Mouse (Mus musculus): ENCODE results near the gene Slc35c2. TPM values are rescaled to one million over a fixed set of nuclear protein-coding genes. Genes with fewer than 3 reads are reported as not detected.

The Slc35c2 gene
- polyA plus RNA-seq, 1 experiment from 2014 or later: 60.8 TPM

DNA sequence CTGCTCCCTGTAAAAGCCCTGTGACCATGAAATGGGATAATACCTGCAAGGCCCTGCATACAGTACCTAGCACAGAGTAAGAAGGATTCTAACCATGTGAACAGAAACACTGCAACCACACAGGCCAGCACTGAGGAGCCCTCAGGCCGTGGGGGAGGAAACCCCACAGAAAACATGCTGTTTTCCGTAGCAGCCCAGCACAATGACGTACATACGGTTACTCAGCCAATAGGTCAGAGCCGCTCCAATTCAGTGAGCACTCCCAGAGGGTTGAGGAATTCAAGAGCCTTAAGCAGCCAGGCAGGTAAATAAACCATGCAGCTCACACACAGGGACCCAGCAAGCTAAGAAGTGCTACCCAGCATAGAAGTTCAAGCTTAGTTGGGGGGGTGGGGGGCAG lies 36.3 kb upstream of the Slc35c2 start:
- Histone ChIP-seq H3K9ac (0 out of 2 replicates have a peak overlapping the region, but pooled peaks have one; percentile 13), H3K4me1 (replicated peaks; ENCODE audit: control insufficient read depth, insufficient read depth, low read length) (peaks cover 46% of the 10 kb centered on the region)

DNA sequence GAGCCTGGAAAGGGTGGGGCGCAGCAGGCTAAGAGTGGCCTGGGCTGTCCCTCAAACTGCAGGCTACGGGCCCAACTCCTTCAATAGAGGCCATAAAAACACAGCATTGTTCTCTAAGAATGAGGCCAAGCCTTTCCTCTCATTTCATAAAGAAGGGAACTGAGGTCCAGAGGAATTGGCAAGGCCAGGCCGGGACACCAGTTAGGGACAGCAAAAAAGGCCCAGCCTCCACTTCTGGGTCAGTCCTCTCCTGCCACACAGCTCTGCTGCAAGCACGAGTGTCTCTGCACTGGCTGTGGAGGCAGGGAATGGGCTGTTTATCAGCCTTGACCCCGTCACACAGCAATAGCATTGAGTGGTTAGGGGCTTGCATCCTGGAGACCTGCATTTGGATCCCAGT lies 35.8 kb upstream of the Slc35c2 start:
- no peaks in the 10 kb centered on the region for H3K27me3 ChIP-seq (ENCODE audit: control insufficient read depth, insufficient read depth, low read length)
- H3K4me3 ChIP-seq (replicated peaks; ENCODE audit: low read length): no peak overlapping the region
- peaks cover 48% of the 10 kb centered on the region for H3K4me1 ChIP-seq (replicated peaks; ENCODE audit: control insufficient read depth, insufficient read depth, low read length)
- DNase-seq (ENCODE audit: low spot score): no peak
- H3K4me2 ChIP-seq (replicated peaks): 0 out of 2 replicates have a peak overlapping the region, but pooled peaks have one; percentile 87
- no peak for ATAC-seq (ENCODE audit: low FRiP score)
- H3K27ac ChIP-seq: no peak overlapping the region
- H3K9ac ChIP-seq: 0 out of 2 replicates have a peak overlapping the region, but pooled peaks have one; percentile 13
- 78% methylated on average over 5 of the region's 5 CpGs for WGBS
- no peaks in the 10 kb centered on the region for H3K36me3 ChIP-seq (replicated peaks; ENCODE audit: control insufficient read depth, insufficient read depth)
- no peaks in the 10 kb centered on the region for H3K9me3 ChIP-seq (ENCODE audit: control insufficient read depth, low read length)

More for the DNA sequence above, 36.3 kb upstream of the Slc35c2 start:
- 46% methylated on average over 5 of the region's 5 CpGs for WGBS
- Histone ChIP-seq H3K4me3 (replicated peaks; ENCODE audit: low read length) (no peak overlapping the region), H3K4me2 (replicated peaks) (peak overlapping the region; percentile 87), H3K27me3 (ENCODE audit: control insufficient read depth, insufficient read depth, low read length) (no peaks in the 10 kb centered on the region), H3K9me3 (ENCODE audit: control insufficient read depth, low read length) (no peaks in the 10 kb centered on the region), H3K27ac (no peak overlapping the region), H3K36me3 (replicated peaks; ENCODE audit: control insufficient read depth, insufficient read depth) (no peaks in the 10 kb centered on the region)
- no peak for ATAC-seq (ENCODE audit: low FRiP score)
- no peak for DNase-seq (ENCODE audit: low spot score)

DNA sequence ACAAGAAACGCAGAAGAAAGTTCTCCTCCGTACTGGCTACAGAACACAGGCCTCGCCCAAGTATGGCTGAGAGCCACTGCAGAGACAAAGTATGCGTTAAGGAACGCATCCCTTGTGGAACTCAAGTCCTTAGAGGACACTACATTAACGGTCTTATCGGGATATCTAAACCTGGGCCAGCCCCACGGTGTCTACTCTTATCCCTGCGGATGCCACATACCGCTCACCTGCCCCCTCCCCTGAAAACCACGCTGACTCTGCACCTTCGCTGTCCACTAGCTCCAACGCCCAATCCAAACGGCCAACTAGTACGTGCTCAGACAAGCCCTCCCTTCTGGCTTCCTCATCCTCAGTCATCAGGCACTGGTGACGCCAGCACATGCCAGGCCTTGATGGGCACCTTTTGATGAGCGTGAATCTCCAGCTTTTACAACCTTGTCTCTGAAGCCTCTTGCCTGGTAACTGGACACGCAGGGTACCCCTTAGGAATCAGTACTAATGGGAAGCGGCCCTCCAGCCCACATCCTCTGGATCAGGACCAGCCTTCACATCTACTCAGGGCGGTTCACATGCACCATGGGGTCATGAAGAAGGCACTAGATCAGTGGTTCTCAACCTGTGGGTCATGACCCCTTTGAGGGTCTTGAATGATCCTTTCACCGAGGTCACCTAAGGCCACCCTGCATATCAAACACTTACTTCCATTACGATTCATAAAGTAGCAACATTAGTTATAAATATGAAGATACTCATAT lies 34.5 kb upstream of the Slc35c2 start:
- ATAC-seq (ENCODE audit: low FRiP score) (no peak), DNase-seq (ENCODE audit: low spot score) (no peak)
- no peak overlapping the region for H3K4me2 ChIP-seq (replicated peaks)
- H3K27me3 ChIP-seq (ENCODE audit: control insufficient read depth, insufficient read depth, low read length): no peaks in the 10 kb centered on the region
- no peak overlapping the region for H3K9ac ChIP-seq
- H3K4me3 ChIP-seq (replicated peaks; ENCODE audit: low read length): no peak overlapping the region
- H3K36me3 ChIP-seq (replicated peaks; ENCODE audit: control insufficient read depth, insufficient read depth): no peaks in the 10 kb centered on the region
- H3K27ac ChIP-seq: no peak overlapping the region
- 89% methylated on average over 22 of the region's 22 CpGs for WGBS
- no peaks in the 10 kb centered on the region for H3K9me3 ChIP-seq (ENCODE audit: control insufficient read depth, low read length)
- H3K4me1 ChIP-seq (replicated peaks; ENCODE audit: control insufficient read depth, insufficient read depth, low read length): peaks cover 51% of the 10 kb centered on the region

DNA sequence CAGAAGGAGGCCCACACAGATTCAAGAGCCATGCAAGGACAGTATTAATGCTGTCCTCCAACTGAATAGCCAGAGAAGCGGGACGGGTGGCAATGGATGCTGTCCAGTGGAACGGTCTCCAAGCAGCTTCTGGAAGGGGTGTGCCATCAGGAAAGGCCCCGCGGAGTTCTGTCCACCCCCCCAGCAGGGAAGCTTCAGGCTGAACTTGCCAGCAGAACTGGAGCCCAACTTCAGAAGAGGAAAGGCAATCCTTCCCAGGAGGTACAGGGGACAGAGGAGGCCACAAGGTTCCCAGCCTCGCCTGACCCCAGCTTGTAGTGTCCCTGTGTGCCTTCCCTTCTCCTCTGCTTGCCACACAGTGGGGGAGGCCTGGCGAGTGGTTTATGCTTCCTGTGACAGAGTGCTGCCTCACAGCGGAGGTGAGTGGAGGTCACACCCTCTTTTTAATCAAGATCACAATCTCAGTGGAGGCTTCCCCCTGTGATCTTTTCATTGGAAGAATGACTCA lies 33.8 kb upstream of the Slc35c2 start:
- 47% methylated on average over 8 of the region's 8 CpGs for WGBS
- Histone ChIP-seq H3K4me1 (replicated peaks; ENCODE audit: control insufficient read depth, insufficient read depth, low read length) (peaks cover 55% of the 10 kb centered on the region), H3K27me3 (ENCODE audit: control insufficient read depth, insufficient read depth, low read length) (no peaks in the 10 kb centered on the region), H3K27ac (peak overlapping the region; percentile 27; the same call in 1 of the 2 replicates), H3K36me3 (replicated peaks; ENCODE audit: control insufficient read depth, insufficient read depth) (no peaks in the 10 kb centered on the region), H3K4me3 (replicated peaks; ENCODE audit: low read length) (no peak overlapping the region), H3K9ac (no peak overlapping the region), H3K9me3 (ENCODE audit: control insufficient read depth, low read length) (no peaks in the 10 kb centered on the region), H3K4me2 (replicated peaks) (no peak overlapping the region)
- DNase-seq (ENCODE audit: low spot score): no peak
- no peak for ATAC-seq (ENCODE audit: low FRiP score)

DNA sequence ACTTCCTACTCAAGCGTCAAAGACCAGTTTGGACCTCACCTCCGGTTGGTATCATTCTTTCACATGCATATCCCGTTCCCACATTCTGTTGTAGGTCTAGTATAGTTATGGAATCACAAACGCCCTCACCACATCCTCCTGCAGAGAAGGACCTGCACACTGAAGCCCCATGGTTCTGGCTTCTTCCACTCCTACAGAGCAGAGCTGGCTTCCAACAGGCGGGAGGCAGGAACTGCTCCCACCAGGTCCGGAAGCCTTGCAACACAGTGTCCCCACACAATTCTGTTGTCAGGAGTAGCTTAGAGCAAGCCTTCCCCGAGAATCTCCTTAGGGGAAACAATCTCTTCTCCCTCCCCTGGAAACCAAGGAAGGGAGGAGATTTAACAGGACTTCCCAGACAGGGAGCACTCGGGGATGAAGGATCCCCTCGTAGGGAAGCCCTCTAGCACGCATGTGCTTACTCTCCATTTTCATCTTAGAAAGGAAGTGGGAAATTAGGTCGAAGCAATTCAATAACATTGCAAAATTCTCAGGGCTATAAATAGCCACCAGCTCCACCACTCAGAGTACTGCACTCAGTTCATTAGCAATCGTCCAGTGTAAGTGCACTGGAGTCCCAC lies 33.0 kb upstream of the Slc35c2 start:
- H3K4me2 ChIP-seq (replicated peaks): no peak overlapping the region
- no peak for ATAC-seq (ENCODE audit: low FRiP score)
- no peak overlapping the region for H3K27ac ChIP-seq

DNA sequence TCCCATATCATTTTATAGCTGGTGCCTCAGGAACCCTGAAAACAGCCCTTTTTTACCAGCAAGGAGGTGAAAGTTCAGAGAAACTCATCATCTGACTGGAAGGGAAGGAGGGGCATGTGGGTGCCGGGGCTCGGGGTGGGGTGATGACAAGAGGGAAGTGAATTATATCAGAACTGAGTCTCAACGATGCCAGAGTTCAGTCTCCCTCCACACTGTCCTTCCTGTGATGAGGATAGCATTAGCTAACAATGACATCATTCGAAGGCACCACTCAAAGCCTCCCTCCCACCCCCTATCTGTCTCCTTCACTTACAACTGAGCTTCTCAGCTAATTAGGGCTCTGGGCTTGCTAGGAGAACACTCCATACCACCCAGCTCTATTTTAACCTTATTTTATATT lies 31.8 kb upstream of the Slc35c2 start:
- peaks cover 51% of the 10 kb centered on the region for H3K4me1 ChIP-seq (replicated peaks; ENCODE audit: control insufficient read depth, insufficient read depth, low read length)
- no peaks in the 10 kb centered on the region for H3K27me3 ChIP-seq (ENCODE audit: control insufficient read depth, insufficient read depth, low read length)
- H3K9me3 ChIP-seq (ENCODE audit: control insufficient read depth, low read length): no peaks in the 10 kb centered on the region
- no peak overlapping the region for H3K4me3 ChIP-seq (replicated peaks; ENCODE audit: low read length)
- H3K36me3 ChIP-seq (replicated peaks; ENCODE audit: control insufficient read depth, insufficient read depth): peaks cover 15% of the 10 kb centered on the region
- DNase-seq (ENCODE audit: low spot score) (no peak), ATAC-seq (ENCODE audit: low FRiP score) (no peak)
- no peak overlapping the region for H3K9ac ChIP-seq
- WGBS: 82% methylated on average over 4 of the region's 4 CpGs
- no peak overlapping the region for H3K27ac ChIP-seq
- H3K4me2 ChIP-seq (replicated peaks): no peak overlapping the region

More for the DNA sequence above, 33.0 kb upstream of the Slc35c2 start:
- no peaks in the 10 kb centered on the region for H3K9me3 ChIP-seq (ENCODE audit: control insufficient read depth, low read length)
- 66% methylated on average over 12 of the region's 12 CpGs for WGBS
- no peaks in the 10 kb centered on the region for H3K27me3 ChIP-seq (ENCODE audit: control insufficient read depth, insufficient read depth, low read length)
- no peak for DNase-seq (ENCODE audit: low spot score)
- H3K4me3 ChIP-seq (replicated peaks; ENCODE audit: low read length): no peak overlapping the region
- H3K4me1 ChIP-seq (replicated peaks; ENCODE audit: control insufficient read depth, insufficient read depth, low read length): peaks cover 62% of the 10 kb centered on the region
- H3K36me3 ChIP-seq (replicated peaks; ENCODE audit: control insufficient read depth, insufficient read depth): peaks cover 4% of the 10 kb centered on the region; the same call in 1 of the 2 replicates
- no peak overlapping the region for H3K9ac ChIP-seq

DNA sequence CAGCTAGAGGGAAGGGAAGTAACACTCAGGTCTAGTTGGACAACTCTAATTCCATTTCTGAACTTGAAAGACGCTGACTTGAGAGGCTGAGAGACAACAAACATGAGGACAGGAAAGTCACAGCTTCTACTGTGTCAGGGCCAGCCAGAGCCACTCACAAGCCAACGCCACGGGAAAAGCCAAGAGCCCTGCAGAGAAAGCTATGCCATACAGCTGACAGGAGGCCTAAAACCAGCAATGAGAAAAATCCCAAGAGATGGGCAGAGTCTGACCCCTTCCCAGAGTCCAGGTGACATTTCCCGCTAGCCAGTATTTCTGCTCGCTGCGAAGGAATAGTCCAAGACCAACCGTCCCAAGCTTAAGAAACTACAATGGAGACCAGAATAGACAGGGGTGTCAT lies 31.3 kb upstream of the Slc35c2 start:
- Histone ChIP-seq H3K27me3 (ENCODE audit: control insufficient read depth, insufficient read depth, low read length) (no peaks in the 10 kb centered on the region), H3K4me1 (replicated peaks; ENCODE audit: control insufficient read depth, insufficient read depth, low read length) (peaks cover 46% of the 10 kb centered on the region), H3K9me3 (ENCODE audit: control insufficient read depth, low read length) (no peaks in the 10 kb centered on the region), H3K4me2 (replicated peaks) (no peak overlapping the region), H3K4me3 (replicated peaks; ENCODE audit: low read length) (no peak overlapping the region), H3K9ac (no peak overlapping the region), H3K27ac (no peak overlapping the region), H3K36me3 (replicated peaks; ENCODE audit: control insufficient read depth, insufficient read depth) (peaks cover 20% of the 10 kb centered on the region)
- ATAC-seq (ENCODE audit: low FRiP score): no peak
- DNase-seq (ENCODE audit: low spot score): no peak
- 83% methylated on average over 7 of the region's 7 CpGs for WGBS

DNA sequence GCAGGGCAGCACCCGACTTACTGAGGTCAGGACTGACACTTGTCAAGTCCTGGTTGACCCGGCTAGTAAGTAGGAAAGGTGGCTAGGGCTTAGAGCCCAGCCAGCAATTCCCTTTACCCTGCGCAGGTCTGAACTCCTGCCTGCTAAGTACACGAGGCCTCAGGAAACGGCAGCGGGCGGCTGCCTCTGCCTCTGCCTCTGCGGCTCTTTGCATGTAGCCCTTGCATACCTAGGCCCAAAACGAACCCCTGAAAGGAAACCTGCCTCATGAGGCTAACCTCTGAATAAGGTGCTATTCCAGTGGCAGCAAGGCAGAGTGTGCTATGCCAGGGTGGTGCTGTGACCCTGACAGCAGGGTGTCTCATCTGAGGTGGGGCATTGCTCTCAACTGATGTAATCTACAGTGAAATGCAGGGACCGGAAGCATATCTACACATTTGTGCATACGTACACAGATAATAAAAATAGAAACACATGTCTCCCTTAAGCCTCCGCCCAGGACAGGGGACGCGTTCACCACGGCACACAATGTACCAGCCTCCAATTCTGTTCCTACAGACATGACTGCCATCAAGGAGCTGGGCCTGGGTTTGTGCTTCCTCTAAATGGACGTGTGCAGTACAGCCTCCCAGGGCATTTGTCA lies 30.1 kb upstream of the Slc35c2 start:
- Histone ChIP-seq H3K9ac (peak overlapping the region; percentile 49), H3K4me1 (replicated peaks; ENCODE audit: control insufficient read depth, insufficient read depth, low read length) (peaks cover 42% of the 10 kb centered on the region), H3K36me3 (replicated peaks; ENCODE audit: control insufficient read depth, insufficient read depth) (peaks cover 29% of the 10 kb centered on the region), H3K27me3 (ENCODE audit: control insufficient read depth, insufficient read depth, low read length) (no peaks in the 10 kb centered on the region), H3K9me3 (ENCODE audit: control insufficient read depth, low read length) (no peaks in the 10 kb centered on the region), H3K27ac (peak overlapping the region; percentile 91), H3K4me3 (replicated peaks; ENCODE audit: low read length) (no peak overlapping the region), H3K4me2 (replicated peaks) (peak overlapping the region; percentile 33)
- DNase-seq (ENCODE audit: low spot score) (no peak), ATAC-seq (ENCODE audit: low FRiP score) (no peak)
- 36% methylated on average over 16 of the region's 16 CpGs for WGBS

DNA sequence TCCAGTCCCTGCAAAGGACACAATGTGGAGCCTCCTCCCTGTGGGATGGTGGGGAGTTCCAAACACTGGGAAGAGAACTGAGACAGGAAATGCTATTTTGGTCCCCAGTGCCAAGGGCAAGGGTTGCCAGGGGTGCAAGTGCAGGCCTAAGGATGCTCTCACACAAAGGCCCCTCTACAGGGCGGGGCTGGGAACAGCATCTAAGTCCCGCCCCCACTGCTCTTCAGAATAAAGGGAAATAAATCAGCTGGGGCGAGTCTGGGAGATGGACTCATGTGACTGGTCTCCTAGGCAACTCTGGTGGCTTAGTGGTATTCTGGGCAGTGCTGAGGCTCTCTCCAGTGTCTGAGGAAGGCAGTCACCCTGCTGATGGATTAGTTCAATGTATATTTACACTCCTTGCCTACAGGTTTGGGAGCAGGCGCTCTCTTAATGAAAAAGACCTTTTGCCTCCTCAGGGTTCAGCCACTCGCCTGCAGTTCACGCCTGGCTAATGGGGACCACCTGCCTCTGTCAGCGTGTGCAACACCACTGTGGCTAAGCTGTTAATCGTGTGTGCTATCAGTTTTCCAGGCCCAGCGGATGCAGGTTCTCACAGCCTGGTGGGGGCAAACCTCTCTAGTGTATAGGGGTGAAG lies 29.3 kb upstream of the Slc35c2 start:
- Histone ChIP-seq H3K9me3 (ENCODE audit: control insufficient read depth, low read length) (no peaks in the 10 kb centered on the region), H3K36me3 (replicated peaks; ENCODE audit: control insufficient read depth, insufficient read depth) (peaks cover 36% of the 10 kb centered on the region), H3K27me3 (ENCODE audit: control insufficient read depth, insufficient read depth, low read length) (no peaks in the 10 kb centered on the region), H3K4me1 (replicated peaks; ENCODE audit: control insufficient read depth, insufficient read depth, low read length) (peaks cover 39% of the 10 kb centered on the region), H3K27ac (peak overlapping the region; percentile 91), H3K4me2 (replicated peaks) (peak overlapping the region; percentile 33), H3K4me3 (replicated peaks; ENCODE audit: low read length) (no peak overlapping the region), H3K9ac (peak overlapping the region; percentile 53)
- WGBS: 3% methylated on average over 9 of the region's 9 CpGs
- DNase-seq (ENCODE audit: low spot score): peak; percentile 78
- ATAC-seq (ENCODE audit: low FRiP score): peak; percentile 89

Measured in hindbrain, embryonic 14.5 days (tissue).